Mouse (Mus musculus) megakaryocyte, embryonic 14.5 days (primary cell): Measurements from ENCODE around the gene Tmem202.

Source experiments
- FLI1 ChIP-seq: IDR thresholded peaks from 2 replicates; pipeline ENCODE4 v1.6.1; 2012; ENCODE audit warnings: low read length, inconsistent platforms, mixed read lengths
- GATA1 ChIP-seq: IDR thresholded peaks from 3 replicates; pipeline ENCODE4 v1.6.1; 2012; ENCODE audit warnings: mixed read lengths, low read length, inconsistent platforms, borderline replicate concordance

DNA sequence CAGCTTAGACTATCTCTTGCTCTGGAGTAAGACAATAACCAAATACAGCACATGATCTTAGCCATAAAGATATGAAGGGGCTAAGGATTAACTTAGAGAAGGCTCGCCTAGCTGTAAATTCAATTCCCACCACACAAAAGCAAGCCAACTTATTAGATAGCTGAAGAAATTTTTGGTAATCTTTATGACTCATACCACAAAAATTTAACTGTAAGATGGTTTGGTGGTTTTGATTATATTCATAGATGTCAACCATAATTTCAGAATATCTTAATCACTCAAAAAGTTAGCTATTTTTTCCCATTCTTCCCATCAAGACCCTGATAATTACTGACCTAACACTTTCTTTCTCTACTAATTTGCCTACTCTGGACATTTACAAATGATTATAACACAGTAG lies 70.2 kb downstream of the Tmem202 start:
- TF ChIP-seq FLI1 (no peak), GATA1 (no peak)
